Mouse (Mus musculus): ENCODE data around the gene Tmem270. TPM values are rescaled to one million over a fixed set of nuclear protein-coding genes. Genes with fewer than 3 reads are reported as not detected.

Tmem270 gene
- not detected in 2 replicates for polyA plus RNA-seq (2014; fragmentation: Nextera tagmentation; extraction: Ambion mirVana)

- 83% methylated on average over 6 of the region's 6 CpGs for WGBS
- no peak within 1 kb of the TSS for H3K4me3 ChIP-seq (ENCODE audit: low read depth, low read length)
- H3K4me2 ChIP-seq (ENCODE audit: low read depth, low read length) = no peak within 1 kb of the TSS
- ATAC-seq (ENCODE audit: low read depth) = no peak
- no peaks in the 10 kb centered on the region for H3K4me1 ChIP-seq (ENCODE audit: control insufficient read depth, insufficient read depth, low read length)
- no peaks in the 10 kb centered on the region for H3K27me3 ChIP-seq (ENCODE audit: control insufficient read depth, insufficient read depth, low read length)
- H3K9ac ChIP-seq (replicated peaks; ENCODE audit: low read depth, low read length) = no peak within 1 kb of the TSS
- no peak within 1 kb of the TSS for H3K27ac ChIP-seq (ENCODE audit: low read depth, low read length)
- H3K9me3 ChIP-seq (ENCODE audit: control insufficient read depth, low read length) = no peaks in the 10 kb centered on the region
- no peaks in the 10 kb centered on the region for H3K36me3 ChIP-seq (ENCODE audit: control insufficient read depth, insufficient read depth, low read length)
These were observed at the start of gene Tmem270 for GRCm38 (mm10) chr5:134906633-134907032. Gene Tmem270 (minus strand): TSS chr5:134906733.

DNA sequence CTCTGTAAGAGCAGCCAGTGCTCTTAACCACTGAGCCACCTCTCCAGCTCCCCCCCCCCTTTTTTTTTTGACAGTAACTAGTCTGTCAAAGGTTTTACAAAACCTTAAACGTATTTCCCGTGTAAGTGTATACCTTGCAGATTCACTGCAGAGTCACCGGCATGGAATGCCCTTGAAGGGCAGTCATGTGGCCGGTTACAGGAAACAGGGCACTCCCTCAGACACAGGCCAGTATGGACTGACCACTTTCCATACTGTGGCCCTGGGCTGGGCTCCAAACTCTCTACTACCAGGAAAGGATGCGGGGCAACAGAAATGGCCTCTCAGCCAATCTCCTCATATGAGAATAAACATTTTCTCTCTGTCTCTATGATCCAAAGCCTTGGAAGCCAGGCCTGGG is 49.0 kb upstream of the Tmem270 start:
- no peak for ATAC-seq (ENCODE audit: low read depth)
- Histone ChIP-seq H3K27ac (ENCODE audit: low read depth, low read length) (no peak overlapping the region), H3K4me1 (ENCODE audit: control insufficient read depth, insufficient read depth, low read length) (no peaks in the 10 kb centered on the region), H3K9ac (replicated peaks; ENCODE audit: low read depth, low read length) (no peak overlapping the region), H3K4me2 (ENCODE audit: low read depth, low read length) (no peak overlapping the region), H3K27me3 (ENCODE audit: control insufficient read depth, insufficient read depth, low read length) (no peaks in the 10 kb centered on the region), H3K4me3 (ENCODE audit: low read depth, low read length) (no peak overlapping the region), H3K9me3 (ENCODE audit: control insufficient read depth, low read length) (no peaks in the 10 kb centered on the region), H3K36me3 (ENCODE audit: control insufficient read depth, insufficient read depth, low read length) (no peaks in the 10 kb centered on the region)
- 86% methylated on average over 5 of the region's 5 CpGs for WGBS

GRCm38 (mm10) chr5:134951053-134951884 is 44.7 kb upstream of the Tmem270 start:
- no peak overlapping the region for H3K9ac ChIP-seq (replicated peaks; ENCODE audit: low read depth, low read length)
- H3K27ac ChIP-seq (ENCODE audit: low read depth, low read length) = no peak overlapping the region
- no peaks in the 10 kb centered on the region for H3K9me3 ChIP-seq (ENCODE audit: control insufficient read depth, low read length)
- peaks cover 12% of the 10 kb centered on the region; the same call in 1 of the 2 replicates for H3K27me3 ChIP-seq (ENCODE audit: control insufficient read depth, insufficient read depth, low read length)
- no peaks in the 10 kb centered on the region for H3K36me3 ChIP-seq (ENCODE audit: control insufficient read depth, insufficient read depth, low read length)
- ATAC-seq (ENCODE audit: low read depth) = no peak
- WGBS = 49% methylated on average over 19 of the region's 19 CpGs
- no peaks in the 10 kb centered on the region for H3K4me1 ChIP-seq (ENCODE audit: control insufficient read depth, insufficient read depth, low read length)
- no peak overlapping the region for H3K4me3 ChIP-seq (ENCODE audit: low read depth, low read length)
- H3K4me2 ChIP-seq (ENCODE audit: low read depth, low read length) = no peak overlapping the region

DNA sequence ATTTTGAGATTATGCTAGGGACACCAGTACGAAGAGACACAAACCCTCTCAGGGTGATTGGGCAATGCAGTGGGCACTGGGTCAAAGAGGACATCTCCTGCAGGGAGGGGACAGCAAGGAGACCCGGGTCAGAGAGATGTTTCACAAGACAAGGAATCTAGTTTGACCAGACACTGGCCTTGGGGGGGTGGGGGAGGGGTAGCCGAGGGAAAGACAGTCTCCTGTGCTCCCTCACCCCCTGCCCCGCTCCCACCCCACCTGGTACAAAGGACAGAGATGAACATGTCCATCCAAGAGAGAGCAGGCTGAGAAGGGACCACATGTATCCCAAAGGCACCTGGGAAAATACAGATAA is 41.5 kb upstream of the Tmem270 start:
- H3K4me2 ChIP-seq (ENCODE audit: low read depth, low read length) = no peak overlapping the region
- ATAC-seq (ENCODE audit: low read depth) = no peak
- H3K9me3 ChIP-seq (ENCODE audit: control insufficient read depth, low read length) = no peaks in the 10 kb centered on the region
- H3K27ac ChIP-seq (ENCODE audit: low read depth, low read length) = no peak overlapping the region
- no peaks in the 10 kb centered on the region for H3K4me1 ChIP-seq (ENCODE audit: control insufficient read depth, insufficient read depth, low read length)
- H3K4me3 ChIP-seq (ENCODE audit: low read depth, low read length) = no peak overlapping the region
- no peaks in the 10 kb centered on the region for H3K36me3 ChIP-seq (ENCODE audit: control insufficient read depth, insufficient read depth, low read length)
- WGBS = 76% methylated on average over 4 of the region's 4 CpGs
- H3K27me3 ChIP-seq (ENCODE audit: control insufficient read depth, insufficient read depth, low read length) = peaks cover 17% of the 10 kb centered on the region
- no peak overlapping the region for H3K9ac ChIP-seq (replicated peaks; ENCODE audit: low read depth, low read length)

GRCm38 (mm10) chr5:134947420-134948084 is 41.0 kb upstream of the Tmem270 start:
- H3K4me3 ChIP-seq (ENCODE audit: low read depth, low read length) = no peak overlapping the region
- WGBS = 61% methylated on average over 5 of the region's 5 CpGs
- H3K9me3 ChIP-seq (ENCODE audit: control insufficient read depth, low read length) = no peaks in the 10 kb centered on the region
- H3K27me3 ChIP-seq (ENCODE audit: control insufficient read depth, insufficient read depth, low read length) = peaks cover 17% of the 10 kb centered on the region
- H3K9ac ChIP-seq (replicated peaks; ENCODE audit: low read depth, low read length) = no peak overlapping the region
- no peaks in the 10 kb centered on the region for H3K4me1 ChIP-seq (ENCODE audit: control insufficient read depth, insufficient read depth, low read length)
- no peak overlapping the region for H3K4me2 ChIP-seq (ENCODE audit: low read depth, low read length)
- no peak overlapping the region for H3K27ac ChIP-seq (ENCODE audit: low read depth, low read length)
- no peaks in the 10 kb centered on the region for H3K36me3 ChIP-seq (ENCODE audit: control insufficient read depth, insufficient read depth, low read length)
- ATAC-seq (ENCODE audit: low read depth) = no peak

- no peak within 1 kb of the TSS for H3K27ac ChIP-seq (ENCODE audit: low read depth, low read length)
- H3K4me3 ChIP-seq (ENCODE audit: low read depth, low read length) = no peak within 1 kb of the TSS
- H3K4me1 ChIP-seq (ENCODE audit: control insufficient read depth, insufficient read depth, low read length) = no peaks in the 10 kb centered on the region
- no peak within 1 kb of the TSS for H3K9ac ChIP-seq (replicated peaks; ENCODE audit: low read depth, low read length)
- WGBS = 8% methylated on average over 11 of the region's 11 CpGs
- peaks cover 17% of the 10 kb centered on the region for H3K27me3 ChIP-seq (ENCODE audit: control insufficient read depth, insufficient read depth, low read length)
- H3K9me3 ChIP-seq (ENCODE audit: control insufficient read depth, low read length) = no peaks in the 10 kb centered on the region
- no peak within 1 kb of the TSS for H3K4me2 ChIP-seq (ENCODE audit: low read depth, low read length)
- no peak for ATAC-seq (ENCODE audit: low read depth)
- no peaks in the 10 kb centered on the region for H3K36me3 ChIP-seq (ENCODE audit: control insufficient read depth, insufficient read depth, low read length)
These were observed 40.3 kb upstream of the Tmem270 start, which contains the start of gene Cldn4 for GRCm38 (mm10) chr5:134946857-134947255. Gene Cldn4 (minus strand): TSS chr5:134946934.

GRCm38 (mm10) chr5:134946063-134946856 is 39.7 kb upstream of the Tmem270 start:
- Histone ChIP-seq H3K9ac (replicated peaks; ENCODE audit: low read depth, low read length) (no peak overlapping the region), H3K9me3 (ENCODE audit: control insufficient read depth, low read length) (no peaks in the 10 kb centered on the region), H3K27me3 (ENCODE audit: control insufficient read depth, insufficient read depth, low read length) (peaks cover 17% of the 10 kb centered on the region), H3K4me2 (ENCODE audit: low read depth, low read length) (no peak overlapping the region), H3K4me1 (ENCODE audit: control insufficient read depth, insufficient read depth, low read length) (no peaks in the 10 kb centered on the region), H3K4me3 (ENCODE audit: low read depth, low read length) (no peak overlapping the region), H3K36me3 (ENCODE audit: control insufficient read depth, insufficient read depth, low read length) (no peaks in the 10 kb centered on the region), H3K27ac (ENCODE audit: low read depth, low read length) (no peak overlapping the region)
- WGBS = 14% methylated on average over 43 of the region's 43 CpGs
- no peak for ATAC-seq (ENCODE audit: low read depth)

GRCm38 (mm10) chr5:134945266-134945959 is 38.9 kb upstream of the Tmem270 start:
- Histone ChIP-seq H3K9ac (replicated peaks; ENCODE audit: low read depth, low read length) (no peak overlapping the region), H3K4me2 (ENCODE audit: low read depth, low read length) (no peak overlapping the region), H3K27ac (ENCODE audit: low read depth, low read length) (no peak overlapping the region), H3K4me3 (ENCODE audit: low read depth, low read length) (no peak overlapping the region), H3K36me3 (ENCODE audit: control insufficient read depth, insufficient read depth, low read length) (no peaks in the 10 kb centered on the region), H3K4me1 (ENCODE audit: control insufficient read depth, insufficient read depth, low read length) (no peaks in the 10 kb centered on the region), H3K27me3 (ENCODE audit: control insufficient read depth, insufficient read depth, low read length) (peaks cover 17% of the 10 kb centered on the region), H3K9me3 (ENCODE audit: control insufficient read depth, low read length) (no peaks in the 10 kb centered on the region)
- ATAC-seq (ENCODE audit: low read depth) = no peak
- WGBS = 47% methylated on average over 19 of the region's 19 CpGs

Measured in neural tube, embryonic 14.5 days (tissue).